Mouse (Mus musculus): ENCODE results near the gene Tomm70a.

The Tomm70a gene

DNA sequence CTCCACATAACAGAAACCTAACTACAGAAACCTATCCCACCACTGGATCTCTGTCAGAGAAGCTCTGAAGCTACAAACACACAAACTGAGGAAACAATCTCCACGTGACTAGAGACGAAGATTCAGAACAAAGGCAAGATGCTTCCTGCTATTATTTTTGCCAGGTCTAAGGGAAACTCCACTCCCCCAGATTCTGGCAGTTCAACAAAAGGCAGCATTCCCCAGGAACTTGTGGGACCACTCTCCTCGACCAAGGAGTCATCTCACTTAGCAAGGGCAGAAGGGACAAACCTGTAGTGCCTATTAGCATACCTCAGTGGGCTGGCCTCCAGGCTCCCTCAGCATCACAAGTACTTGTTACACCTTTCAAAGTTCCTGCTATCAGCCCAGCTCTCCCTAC, 75.8 kb downstream of the Tomm70a start:
- DNase-seq: no peak
